Mouse (Mus musculus): ENCODE results near the gene Ankrd28. TPM values are rescaled to one million over a fixed set of nuclear protein-coding genes. Genes with fewer than 3 reads are reported as not detected.

Ankrd28 gene
- total and polyA plus RNA-seq, 3 experiments = 6.6 to 27.7 (median 22.1) TPM

- no peak overlapping the region for H3K27ac ChIP-seq
- H3K27me3 ChIP-seq (ENCODE audit: control insufficient read depth, insufficient read depth, low read length) = no peaks in the 10 kb centered on the region
- H3K4me1 ChIP-seq (ENCODE audit: control insufficient read depth, insufficient read depth, low read length) = peaks cover 3% of the 10 kb centered on the region
- intact Hi-C loops (cut with DNase I) = loop anchor here (10.0 kb wide), 1 partner anchor 542 kb away; no protein-coding TSS in a partner anchor
- 62% methylated on average over 14 of the region's 14 CpGs for WGBS
- TF ChIP-seq CTCF (IDR thresholded peaks at IDR 0.05) (no peak), POLR2A (IDR thresholded peaks at IDR 0.05; ENCODE audit: insufficient read depth, low read depth, low read length) (no peak), EP300 (IDR thresholded peaks at IDR 0.05; ENCODE audit: insufficient read depth, low read depth, low read length) (no peak)
- peak in 1 of 2 experiments; percentile 6 for DNase-seq
- no peak overlapping the region for H3K9ac ChIP-seq (ENCODE audit: low read depth, low read length)
- no peak overlapping the region for H3K4me3 ChIP-seq
- no peaks in the 10 kb centered on the region for H3K79me2 ChIP-seq (replicated peaks; ENCODE audit: control insufficient read depth, insufficient read depth, low read length)
- H3K36me3 ChIP-seq (ENCODE audit: control insufficient read depth, insufficient read depth, low read length) = no peaks in the 10 kb centered on the region
Measured at GRCm38 (mm10) chr14:31653101-31653875, 177.2 kb downstream of the Ankrd28 start.

- no peaks in the 10 kb centered on the region for H3K79me2 ChIP-seq (replicated peaks; ENCODE audit: control insufficient read depth, insufficient read depth, low read length)
- H3K4me1 ChIP-seq (ENCODE audit: control insufficient read depth, insufficient read depth, low read length) = peaks cover 3% of the 10 kb centered on the region
- H3K36me3 ChIP-seq (ENCODE audit: control insufficient read depth, insufficient read depth, low read length) = no peaks in the 10 kb centered on the region
- no peak for DNase-seq
- H3K27ac ChIP-seq = no peak overlapping the region; the same call in 1 of the 2 replicates
- intact Hi-C loops (cut with DNase I) = loop anchor here (10.0 kb wide), 1 partner anchor 542 kb away; no protein-coding TSS in a partner anchor
- WGBS = 89% methylated on average over 1 of the region's 1 CpGs
- TF ChIP-seq CTCF (IDR thresholded peaks at IDR 0.05) (no peak), EP300 (IDR thresholded peaks at IDR 0.05; ENCODE audit: insufficient read depth, low read depth, low read length) (no peak), POLR2A (IDR thresholded peaks at IDR 0.05; ENCODE audit: insufficient read depth, low read depth, low read length) (no peak)
- no peaks in the 10 kb centered on the region for H3K27me3 ChIP-seq (ENCODE audit: control insufficient read depth, insufficient read depth, low read length)
- H3K4me3 ChIP-seq = no peak overlapping the region
- no peak overlapping the region for H3K9ac ChIP-seq (ENCODE audit: low read depth, low read length)
Measured at GRCm38 (mm10) chr14:31652624-31653023, 177.8 kb downstream of the Ankrd28 start.

GRCm38 (mm10) chr14:31652106-31652505, 178.3 kb downstream of the Ankrd28 start:
- TF ChIP-seq EP300 (IDR thresholded peaks at IDR 0.05; ENCODE audit: insufficient read depth, low read depth, low read length) = no peak
- TF ChIP-seq POLR2A (IDR thresholded peaks at IDR 0.05; ENCODE audit: insufficient read depth, low read depth, low read length) = no peak
- no peak for TF ChIP-seq CTCF (IDR thresholded peaks at IDR 0.05)
- no peak for DNase-seq
- WGBS = 43% methylated on average over 5 of the region's 5 CpGs
- intact Hi-C loops (cut with DNase I) = loop anchor here (10.0 kb wide), 1 partner anchor 543 kb away; no protein-coding TSS in a partner anchor
- Histone ChIP-seq H3K79me2 (replicated peaks; ENCODE audit: control insufficient read depth, insufficient read depth, low read length) (no peaks in the 10 kb centered on the region), H3K27me3 (ENCODE audit: control insufficient read depth, insufficient read depth, low read length) (no peaks in the 10 kb centered on the region), H3K4me3 (no peak overlapping the region), H3K27ac (no peak overlapping the region; the same call in 1 of the 2 replicates), H3K36me3 (ENCODE audit: control insufficient read depth, insufficient read depth, low read length) (no peaks in the 10 kb centered on the region), H3K9ac (ENCODE audit: low read depth, low read length) (no peak overlapping the region), H3K4me1 (ENCODE audit: control insufficient read depth, insufficient read depth, low read length) (peaks cover 1% of the 10 kb centered on the region; the same call in 1 of the 2 replicates)

- intact Hi-C loops (cut with DNase I) = loop anchor here (10.0 kb wide), 1 partner anchor 544 kb away; no protein-coding TSS in a partner anchor
- Histone ChIP-seq H3K27ac (no peak overlapping the region), H3K4me1 (ENCODE audit: control insufficient read depth, insufficient read depth, low read length) (no peaks in the 10 kb centered on the region; the same call in 1 of the 2 replicates), H3K9ac (ENCODE audit: low read depth, low read length) (no peak overlapping the region), H3K79me2 (replicated peaks; ENCODE audit: control insufficient read depth, insufficient read depth, low read length) (no peaks in the 10 kb centered on the region), H3K27me3 (ENCODE audit: control insufficient read depth, insufficient read depth, low read length) (no peaks in the 10 kb centered on the region), H3K36me3 (ENCODE audit: control insufficient read depth, insufficient read depth, low read length) (no peaks in the 10 kb centered on the region), H3K4me3 (no peak overlapping the region)
- DNase-seq = peak in 1 of 2 experiments; percentile 15
- TF ChIP-seq EP300 (IDR thresholded peaks at IDR 0.05; ENCODE audit: insufficient read depth, low read depth, low read length) (no peak), CTCF (IDR thresholded peaks at IDR 0.05) (no peak), POLR2A (IDR thresholded peaks at IDR 0.05; ENCODE audit: insufficient read depth, low read depth, low read length) (no peak)
- 66% methylated on average over 7 of the region's 7 CpGs for WGBS
Measured at GRCm38 (mm10) chr14:31651206-31651605, 179.2 kb downstream of the Ankrd28 start.

GRCm38 (mm10) chr14:31650347-31650746, 180.1 kb downstream of the Ankrd28 start:
- DNase-seq = peak in 1 of 2 experiments; percentile 9
- TF ChIP-seq EP300 (IDR thresholded peaks at IDR 0.05; ENCODE audit: insufficient read depth, low read depth, low read length) = no peak
- peak; percentile 49 for TF ChIP-seq CTCF (IDR thresholded peaks at IDR 0.05)
- WGBS = 96% methylated on average over 3 of the region's 3 CpGs
- Histone ChIP-seq H3K79me2 (replicated peaks; ENCODE audit: control insufficient read depth, insufficient read depth, low read length) (0 out of 2 replicates have a peak, but pooled peaks cover 2% of the 10 kb centered on the region), H3K9ac (ENCODE audit: low read depth, low read length) (no peak overlapping the region), H3K36me3 (ENCODE audit: control insufficient read depth, insufficient read depth, low read length) (no peaks in the 10 kb centered on the region), H3K27me3 (ENCODE audit: control insufficient read depth, insufficient read depth, low read length) (no peaks in the 10 kb centered on the region), H3K4me1 (ENCODE audit: control insufficient read depth, insufficient read depth, low read length) (no peaks in the 10 kb centered on the region; the same call in 1 of the 2 replicates), H3K27ac (no peak overlapping the region), H3K4me3 (no peak overlapping the region)
- intact Hi-C loops (cut with DNase I) = loop anchor here (10.0 kb wide), 1 partner anchor 544 kb away; no protein-coding TSS in a partner anchor

Other genes with a start within 250 kb of the Ankrd28 start
- gene Colq, start 239.3 kb downstream of the Ankrd28 start, total RNA-seq (2021) = 10 to 100 TPM; 10.0 to 11.3 TPM
- gene Colq, start 239.3 kb downstream of the Ankrd28 start, polyA plus RNA-seq (2012; rRNA removed) = 12.6 and 14.7 TPM in 2 replicates
- under 1 TPM; 0.66 to 0.86 TPM for gene Gm49387, start 189.8 kb downstream of the Ankrd28 start, total RNA-seq (2021)
- 2.4 TPM in 1 of 2 replicates, not detected in the other for gene Gm49387, start 189.8 kb downstream of the Ankrd28 start, polyA plus RNA-seq (2012; rRNA removed)
- gene Btd, start 189.6 kb downstream of the Ankrd28 start, total RNA-seq (2021) = 10 to 100 TPM; 10.7 to 10.8 TPM
- gene Btd, start 189.6 kb downstream of the Ankrd28 start, polyA plus RNA-seq (2012; rRNA removed) = 19.1 and 29.1 TPM in 2 replicates
- 10 to 100 TPM in 1 of 2 experiments, 1 to 10 TPM in 1; 8.2 to 10.1 TPM for gene Hacl1, start 189.4 kb downstream of the Ankrd28 start, total RNA-seq (2021)
- 10.5 and 11.2 TPM in 2 replicates for gene Hacl1, start 189.4 kb downstream of the Ankrd28 start, polyA plus RNA-seq (2012; rRNA removed)
- gene Galnt15, start 198.3 kb upstream of the Ankrd28 start, total RNA-seq (2021) = 10 to 100 TPM; 10.1 to 18.1 TPM
- 11.2 and 14.6 TPM in 2 replicates for gene Galnt15, start 198.3 kb upstream of the Ankrd28 start, polyA plus RNA-seq (2012; rRNA removed)

All from heart, adult 2 months (tissue).